Mouse (Mus musculus): Measurements from ENCODE around the gene Phldb3. TPM values are rescaled to one million over a fixed set of nuclear protein-coding genes. Genes with fewer than 3 reads are reported as not detected.

The Phldb3 gene
- polyA plus RNA-seq, 1 experiment from 2014 or later, result not detected

DNA sequence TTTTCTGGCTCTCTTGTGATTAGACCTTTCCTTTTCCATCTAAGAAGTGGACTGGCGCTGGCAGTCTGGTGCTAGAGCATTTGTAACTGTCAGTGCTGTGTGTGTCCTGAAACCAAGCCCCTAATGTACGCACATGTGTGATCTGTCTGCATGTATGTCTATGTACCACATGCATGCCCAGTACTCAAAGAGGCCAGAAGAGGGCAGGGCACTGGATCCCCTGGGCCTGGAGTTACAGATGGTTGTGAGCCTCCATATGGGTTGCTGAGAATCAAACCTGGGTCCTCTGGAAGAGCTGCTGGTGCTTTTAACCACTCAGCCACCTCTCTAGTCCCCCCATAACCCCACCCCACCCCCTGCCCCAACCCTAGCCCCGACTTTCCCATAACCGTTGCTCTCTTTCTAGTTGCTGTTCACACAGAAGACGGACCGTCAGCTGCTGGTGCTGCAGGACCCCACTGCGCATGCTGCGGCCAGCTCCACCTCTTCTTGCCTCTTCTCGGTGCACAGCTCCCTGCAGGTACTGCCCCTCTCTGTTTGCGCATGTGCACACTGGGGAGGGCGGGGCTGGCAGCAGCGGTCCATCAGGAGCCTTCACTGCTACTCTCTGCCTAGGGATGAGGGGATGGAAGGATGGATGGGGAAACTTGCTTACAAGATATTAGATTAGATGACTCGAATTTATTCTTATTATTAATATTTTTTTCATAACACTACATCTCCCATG, 9.3 kb downstream of the Phldb3 start:
- Histone ChIP-seq H3K4me1 (ENCODE audit: control insufficient read depth in 2 of 2, insufficient read depth in 2 of 2, low read length in 2 of 2) (no peaks in the 10 kb centered on the region), H3K9ac (ENCODE audit: low read length) (no peak overlapping the region), H3K9me3 (ENCODE audit: control insufficient read depth, low read length) (0 out of 2 replicates have a peak, but pooled peaks cover 4% of the 10 kb centered on the region), H3K36me3 (ENCODE audit: control insufficient read depth, insufficient read depth, low read length) (no peaks in the 10 kb centered on the region), H3K27me3 (ENCODE audit: control insufficient read depth, insufficient read depth, low read length) (no peaks in the 10 kb centered on the region), H3K4me2 (ENCODE audit: low read length) (no peak overlapping the region), H3K4me3 (ENCODE audit: control insufficient read depth in 1 of 2, insufficient read depth in 1 of 2, low read depth in 1 of 2, low read length in 2 of 2) (no peak overlapping the region), H3K27ac (replicated peaks in 1 of 2; ENCODE audit: control insufficient read depth in 1 of 2, insufficient read depth in 1 of 2, low read depth in 2 of 2, low read length in 2 of 2) (no peak overlapping the region)
- 36% methylated on average over 13 of the region's 13 CpGs for WGBS
- no peak for ATAC-seq (ENCODE audit: insufficient number of reproducible peaks, insufficient read depth, low FRiP score, low read depth)

DNA sequence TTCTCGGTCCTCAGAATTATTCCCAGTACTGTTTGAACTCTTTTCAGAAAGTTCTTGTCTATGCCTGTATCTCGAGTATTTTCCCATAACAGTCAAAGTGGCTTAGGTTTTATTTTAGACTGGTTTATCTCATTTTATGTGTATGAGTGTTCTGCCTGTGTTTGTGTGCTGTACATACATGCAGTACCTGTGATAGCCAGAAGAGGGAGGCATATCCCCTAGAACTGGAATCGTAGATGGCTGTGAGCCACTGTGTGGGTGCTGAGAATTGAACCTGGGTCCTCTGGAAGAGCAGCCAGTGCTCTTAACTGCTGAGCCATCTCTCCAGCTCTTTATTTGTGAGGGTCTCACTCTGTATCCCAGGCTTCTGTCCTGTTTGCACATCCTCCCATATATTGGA, 10.6 kb downstream of the Phldb3 start:
- H3K9ac ChIP-seq (ENCODE audit: low read length), result no peak overlapping the region
- no peak overlapping the region for H3K27ac ChIP-seq (replicated peaks in 1 of 2; ENCODE audit: control insufficient read depth in 1 of 2, insufficient read depth in 1 of 2, low read depth in 2 of 2, low read length in 2 of 2)
- no peaks in the 10 kb centered on the region for H3K27me3 ChIP-seq (ENCODE audit: control insufficient read depth, insufficient read depth, low read length)
- H3K9me3 ChIP-seq (ENCODE audit: control insufficient read depth, low read length), result 0 out of 2 replicates have a peak, but pooled peaks cover 4% of the 10 kb centered on the region
- WGBS, result 81% methylated on average over 3 of the region's 3 CpGs
- no peak overlapping the region for H3K4me3 ChIP-seq (ENCODE audit: control insufficient read depth in 1 of 2, insufficient read depth in 1 of 2, low read depth in 1 of 2, low read length in 2 of 2)
- no peak overlapping the region for H3K4me2 ChIP-seq (ENCODE audit: low read length)
- no peaks in the 10 kb centered on the region for H3K4me1 ChIP-seq (ENCODE audit: control insufficient read depth in 2 of 2, insufficient read depth in 2 of 2, low read length in 2 of 2)
- no peaks in the 10 kb centered on the region for H3K36me3 ChIP-seq (ENCODE audit: control insufficient read depth, insufficient read depth, low read length)
- ATAC-seq (ENCODE audit: insufficient number of reproducible peaks, insufficient read depth, low FRiP score, low read depth), result no peak

DNA sequence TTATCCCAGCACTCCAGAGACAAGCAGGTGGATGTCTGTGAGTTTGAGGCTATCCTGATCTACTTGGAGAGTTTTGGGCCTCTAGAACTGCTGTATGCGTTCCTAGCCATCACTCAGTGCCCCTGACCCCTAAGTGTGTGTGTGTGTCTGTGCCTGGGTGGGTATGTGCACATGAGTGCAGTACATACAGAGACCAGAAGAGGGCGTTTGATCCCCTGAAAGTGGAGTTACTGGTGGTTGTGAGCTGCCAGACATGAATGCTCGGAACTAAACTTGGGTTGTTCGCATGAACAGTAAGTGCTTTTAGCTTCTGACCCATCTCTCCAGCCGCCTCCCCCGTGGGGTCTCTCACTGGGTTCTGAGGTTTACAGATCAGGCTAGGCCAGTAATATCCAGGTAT, 12.4 kb downstream of the Phldb3 start:
- H3K4me1 ChIP-seq (ENCODE audit: control insufficient read depth in 2 of 2, insufficient read depth in 2 of 2, low read length in 2 of 2), result no peaks in the 10 kb centered on the region
- H3K4me2 ChIP-seq (ENCODE audit: low read length), result no peak overlapping the region
- no peak for ATAC-seq (ENCODE audit: insufficient number of reproducible peaks, insufficient read depth, low FRiP score, low read depth)
- 81% methylated on average over 6 of the region's 6 CpGs for WGBS
- no peaks in the 10 kb centered on the region for H3K36me3 ChIP-seq (ENCODE audit: control insufficient read depth, insufficient read depth, low read length)
- H3K27me3 ChIP-seq (ENCODE audit: control insufficient read depth, insufficient read depth, low read length), result no peaks in the 10 kb centered on the region
- no peak overlapping the region for H3K27ac ChIP-seq (replicated peaks in 1 of 2; ENCODE audit: control insufficient read depth in 1 of 2, insufficient read depth in 1 of 2, low read depth in 2 of 2, low read length in 2 of 2)
- H3K9me3 ChIP-seq (ENCODE audit: control insufficient read depth, low read length), result 0 out of 2 replicates have a peak, but pooled peaks cover 4% of the 10 kb centered on the region
- no peak overlapping the region for H3K4me3 ChIP-seq (ENCODE audit: control insufficient read depth in 1 of 2, insufficient read depth in 1 of 2, low read depth in 1 of 2, low read length in 2 of 2)
- H3K9ac ChIP-seq (ENCODE audit: low read length), result no peak overlapping the region

DNA sequence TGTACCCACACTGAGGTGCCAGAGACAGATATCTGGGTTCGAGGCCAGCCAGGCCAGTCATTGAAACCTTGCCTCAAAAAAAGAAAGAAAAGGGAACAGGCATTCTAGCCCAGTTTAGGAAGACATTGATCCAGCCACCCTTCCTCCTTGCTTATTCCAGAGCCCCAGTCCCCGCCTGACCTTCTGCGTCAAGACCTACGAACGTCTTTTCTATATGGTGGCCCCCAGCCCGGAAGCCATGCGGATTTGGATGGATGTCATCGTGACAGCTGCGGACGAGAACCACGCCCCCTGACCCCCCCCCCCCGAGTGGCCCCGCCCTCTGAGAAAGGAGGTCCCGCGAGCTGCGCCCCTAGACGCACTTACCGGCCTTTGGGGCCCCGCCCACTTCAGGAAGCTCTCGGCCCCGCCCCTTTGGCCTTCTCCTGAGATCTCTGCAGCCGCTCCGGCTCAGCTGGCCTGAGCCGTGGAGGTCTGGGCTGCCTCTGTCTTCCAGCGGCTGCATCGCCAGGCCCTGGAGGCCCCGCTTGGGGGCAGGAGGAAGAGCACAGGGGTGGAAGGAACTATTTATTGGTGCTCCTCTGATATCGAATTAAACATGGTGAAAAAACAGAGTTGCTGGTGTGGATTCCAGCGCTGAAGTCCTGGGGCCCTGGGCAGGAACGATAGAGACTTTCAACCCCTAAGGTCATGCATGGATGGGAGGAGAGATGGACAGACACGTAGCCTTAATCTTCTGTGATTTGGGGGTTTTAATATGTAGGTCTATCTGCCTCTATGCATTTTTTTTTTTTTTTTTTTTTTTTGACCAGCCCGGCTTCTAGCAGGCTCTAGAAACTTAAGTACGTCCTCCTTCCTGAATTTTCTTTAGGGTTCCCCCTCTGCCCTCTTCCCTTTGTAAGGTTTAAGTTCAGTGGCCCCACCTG, 18.4 kb downstream of the Phldb3 start:
- Histone ChIP-seq H3K36me3 (ENCODE audit: control insufficient read depth, insufficient read depth, low read length) (no peaks in the 10 kb centered on the region), H3K27me3 (ENCODE audit: control insufficient read depth, insufficient read depth, low read length) (no peaks in the 10 kb centered on the region), H3K4me2 (ENCODE audit: low read length) (peak overlapping the region; percentile 59), H3K9me3 (ENCODE audit: control insufficient read depth, low read length) (no peaks in the 10 kb centered on the region), H3K4me1 (ENCODE audit: control insufficient read depth in 2 of 2, insufficient read depth in 2 of 2, low read length in 2 of 2) (no peaks in the 10 kb centered on the region), H3K9ac (ENCODE audit: low read length) (peak overlapping the region; percentile 48), H3K4me3 (ENCODE audit: control insufficient read depth in 1 of 2, insufficient read depth in 1 of 2, low read depth in 1 of 2, low read length in 2 of 2) (peak overlapping the region; percentile 24 to 25; a peak in 3 of 4 replicates), H3K27ac (replicated peaks in 1 of 2; ENCODE audit: control insufficient read depth in 1 of 2, insufficient read depth in 1 of 2, low read depth in 2 of 2, low read length in 2 of 2) (no peak overlapping the region)
- ATAC-seq (ENCODE audit: insufficient number of reproducible peaks, insufficient read depth, low FRiP score, low read depth), result peak; percentile 82
- WGBS, result 10% methylated on average over 31 of the region's 33 CpGs

DNA sequence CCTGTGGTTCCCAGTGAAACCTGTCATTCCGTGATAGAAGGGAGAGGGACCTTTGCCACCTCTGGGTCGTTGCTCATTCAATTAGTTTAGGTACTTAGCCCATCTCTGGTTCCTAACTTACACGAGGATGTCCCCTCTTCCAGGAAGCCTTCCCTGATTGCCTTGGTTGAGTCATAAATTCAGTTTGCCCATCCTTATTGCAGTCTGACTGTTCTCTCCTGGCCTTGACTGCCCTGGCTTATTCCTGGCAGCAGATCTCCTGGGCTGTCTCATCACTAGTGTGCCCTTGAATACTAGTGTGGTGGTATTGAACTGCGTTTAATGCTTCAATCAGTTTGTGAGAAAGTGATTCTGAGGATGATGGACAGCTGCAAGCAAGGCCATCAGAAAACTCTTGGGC, 19.1 kb downstream of the Phldb3 start:
- Histone ChIP-seq H3K9me3 (ENCODE audit: control insufficient read depth, low read length) (no peaks in the 10 kb centered on the region), H3K9ac (ENCODE audit: low read length) (no peak overlapping the region), H3K27me3 (ENCODE audit: control insufficient read depth, insufficient read depth, low read length) (no peaks in the 10 kb centered on the region), H3K36me3 (ENCODE audit: control insufficient read depth, insufficient read depth, low read length) (no peaks in the 10 kb centered on the region), H3K4me3 (ENCODE audit: control insufficient read depth in 1 of 2, insufficient read depth in 1 of 2, low read depth in 1 of 2, low read length in 2 of 2) (no peak overlapping the region), H3K4me1 (ENCODE audit: control insufficient read depth in 2 of 2, insufficient read depth in 2 of 2, low read length in 2 of 2) (no peaks in the 10 kb centered on the region), H3K27ac (replicated peaks in 1 of 2; ENCODE audit: control insufficient read depth in 1 of 2, insufficient read depth in 1 of 2, low read depth in 2 of 2, low read length in 2 of 2) (no peak overlapping the region), H3K4me2 (ENCODE audit: low read length) (no peak overlapping the region)
- ATAC-seq (ENCODE audit: insufficient number of reproducible peaks, insufficient read depth, low FRiP score, low read depth), result no peak
- 78% methylated on average over 4 of the region's 4 CpGs for WGBS

DNA sequence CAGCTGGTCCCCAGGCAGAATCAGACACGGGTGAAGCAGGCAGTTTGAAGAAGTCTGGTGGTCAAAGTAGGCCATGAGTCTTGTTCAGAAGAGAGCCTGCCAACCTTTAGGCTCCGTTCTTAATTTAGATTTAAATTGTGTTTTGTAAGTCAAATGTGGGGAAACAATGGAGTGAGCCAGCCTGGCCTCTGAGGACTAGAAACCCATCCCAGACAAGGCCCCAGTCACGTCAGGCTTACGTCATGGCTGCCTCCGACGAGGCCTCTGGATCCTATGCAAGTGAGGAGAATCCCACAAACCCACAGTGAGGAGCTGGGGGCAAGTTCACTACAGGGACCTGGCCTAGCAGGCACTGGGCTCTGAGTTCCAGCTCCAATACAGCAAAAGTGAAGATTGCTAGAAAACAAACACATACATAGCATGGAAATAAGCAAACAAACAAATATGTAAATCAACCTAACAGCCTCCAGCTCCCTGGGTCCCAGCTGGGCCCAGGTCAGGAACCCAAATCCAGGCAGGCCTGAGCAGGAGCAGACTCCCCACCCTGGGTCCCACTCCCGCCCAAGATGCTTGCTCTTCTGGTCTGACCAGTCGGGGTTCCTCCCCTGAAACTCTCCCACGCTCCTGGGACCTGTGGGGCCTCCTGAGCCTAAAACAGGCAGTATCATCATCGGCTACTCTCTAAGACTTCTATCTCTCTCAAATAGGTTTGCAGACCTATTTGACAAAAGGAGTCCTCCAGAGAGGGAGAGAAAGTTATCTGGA, 19.7 kb downstream of the Phldb3 start:
- H3K27ac ChIP-seq (replicated peaks in 1 of 2; ENCODE audit: control insufficient read depth in 1 of 2, insufficient read depth in 1 of 2, low read depth in 2 of 2, low read length in 2 of 2), result no peak overlapping the region
- H3K9ac ChIP-seq (ENCODE audit: low read length), result no peak overlapping the region
- no peaks in the 10 kb centered on the region for H3K4me1 ChIP-seq (ENCODE audit: control insufficient read depth in 2 of 2, insufficient read depth in 2 of 2, low read length in 2 of 2)
- no peak for ATAC-seq (ENCODE audit: insufficient number of reproducible peaks, insufficient read depth, low FRiP score, low read depth)
- H3K9me3 ChIP-seq (ENCODE audit: control insufficient read depth, low read length), result no peaks in the 10 kb centered on the region
- no peaks in the 10 kb centered on the region for H3K36me3 ChIP-seq (ENCODE audit: control insufficient read depth, insufficient read depth, low read length)
- H3K4me2 ChIP-seq (ENCODE audit: low read length), result no peak overlapping the region
- WGBS, result 75% methylated on average over 10 of the region's 10 CpGs
- H3K4me3 ChIP-seq (ENCODE audit: control insufficient read depth in 1 of 2, insufficient read depth in 1 of 2, low read depth in 1 of 2, low read length in 2 of 2), result no peak overlapping the region
- H3K27me3 ChIP-seq (ENCODE audit: control insufficient read depth, insufficient read depth, low read length), result no peaks in the 10 kb centered on the region

DNA sequence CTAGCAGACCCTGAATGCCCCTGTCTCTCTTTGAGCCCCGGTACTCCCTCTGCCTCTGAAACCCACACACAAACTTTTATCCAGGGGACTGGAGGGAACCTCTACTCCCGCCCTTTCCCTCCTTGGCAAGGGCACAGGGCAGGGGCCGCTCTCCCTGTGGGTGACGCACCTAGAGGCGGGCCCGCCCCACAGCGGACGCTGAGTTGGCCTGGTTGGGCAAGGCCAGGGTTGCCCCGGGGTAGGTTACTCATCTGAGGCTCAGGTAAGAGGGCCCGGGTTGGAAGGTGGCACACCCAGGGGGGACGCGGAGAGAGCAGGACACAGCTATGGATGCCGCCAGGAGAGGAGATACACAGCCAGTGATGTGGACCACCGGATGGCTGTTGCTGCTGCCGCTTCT, 25.7 kb downstream of the Phldb3 start, which contains the start of gene Lypd3:
TSS of gene Lypd3 (plus strand) at position 287 of the 400 bp plus-strand sequence.
- Histone ChIP-seq H3K27me3 (ENCODE audit: control insufficient read depth, insufficient read depth, low read length) (peaks cover 53% of the 10 kb centered on the region), H3K4me2 (ENCODE audit: low read length) (no peak within 1 kb of the TSS)
- WGBS, result 21% methylated on average over 15 of the region's 15 CpGs

More for the DNA sequence above, 25.7 kb downstream of the Phldb3 start, which contains the start of gene Lypd3:
- Histone ChIP-seq H3K36me3 (ENCODE audit: control insufficient read depth, insufficient read depth, low read length) (no peaks in the 10 kb centered on the region), H3K9ac (ENCODE audit: low read length) (no peak within 1 kb of the TSS), H3K9me3 (ENCODE audit: control insufficient read depth, low read length) (no peaks in the 10 kb centered on the region), H3K27ac (replicated peaks in 1 of 2; ENCODE audit: control insufficient read depth in 1 of 2, insufficient read depth in 1 of 2, low read depth in 2 of 2, low read length in 2 of 2) (no peak within 1 kb of the TSS), H3K4me1 (ENCODE audit: control insufficient read depth in 2 of 2, insufficient read depth in 2 of 2, low read length in 2 of 2) (peaks cover 4 to 6% of the 10 kb centered on the region in 2 experiments; a peak in 3 of 4 replicates), H3K4me3 (ENCODE audit: control insufficient read depth in 1 of 2, insufficient read depth in 1 of 2, low read depth in 1 of 2, low read length in 2 of 2) (no peak within 1 kb of the TSS)
- no peak for ATAC-seq (ENCODE audit: insufficient number of reproducible peaks, insufficient read depth, low FRiP score, low read depth)
